Mouse (Mus musculus): ENCODE results near the gene Pfkfb4. TPM values are rescaled to one million over a fixed set of nuclear protein-coding genes. Genes with fewer than 3 reads are reported as not detected.

Pfkfb4 gene
- polyA plus RNA-seq, 1 experiment, result 49.4 TPM

- Histone ChIP-seq H3K4me1 (ENCODE audit: control insufficient read depth, insufficient read depth, low read length) (no peaks in the 10 kb centered on the region), H3K4me3 (replicated peaks; ENCODE audit: extremely low read depth, low read depth, low read length) (no peak overlapping the region)
- 58% methylated on average over 10 of the region's 10 CpGs for WGBS
- DNase-seq, result no peak
- no peak for TF ChIP-seq CTCF (IDR thresholded peaks at IDR 0.05; ENCODE audit: insufficient read depth, low read length)
- no peak for TF ChIP-seq POLR2A (IDR thresholded peaks at IDR 0.05; ENCODE audit: borderline replicate concordance, extremely low read depth, low read depth, low read length)
Observed at GRCm38 (mm10) chr9:109008994-109009635, 17.5 kb downstream of the Pfkfb4 start.

GRCm38 (mm10) chr9:109009636-109010315, 18.2 kb downstream of the Pfkfb4 start:
- WGBS, result 42% methylated on average over 17 of the region's 17 CpGs
- Histone ChIP-seq H3K4me3 (replicated peaks; ENCODE audit: extremely low read depth, low read depth, low read length) (no peak overlapping the region), H3K4me1 (ENCODE audit: control insufficient read depth, insufficient read depth, low read length) (no peaks in the 10 kb centered on the region)
- no peak for DNase-seq
- TF ChIP-seq POLR2A (IDR thresholded peaks at IDR 0.05; ENCODE audit: borderline replicate concordance, extremely low read depth, low read depth, low read length), result no peak
- TF ChIP-seq CTCF (IDR thresholded peaks at IDR 0.05; ENCODE audit: insufficient read depth, low read length), result no peak

GRCm38 (mm10) chr9:109010316-109010690, 18.7 kb downstream of the Pfkfb4 start:
- DNase-seq, result no peak
- 84% methylated on average over 14 of the region's 14 CpGs for WGBS
- no peak overlapping the region for H3K4me3 ChIP-seq (replicated peaks; ENCODE audit: extremely low read depth, low read depth, low read length)
- no peaks in the 10 kb centered on the region for H3K4me1 ChIP-seq (ENCODE audit: control insufficient read depth, insufficient read depth, low read length)
- TF ChIP-seq POLR2A (IDR thresholded peaks at IDR 0.05; ENCODE audit: borderline replicate concordance, extremely low read depth, low read depth, low read length) (no peak), CTCF (IDR thresholded peaks at IDR 0.05; ENCODE audit: insufficient read depth, low read length) (no peak)

- 53% methylated on average over 8 of the region's 8 CpGs for WGBS
- Histone ChIP-seq H3K4me3 (replicated peaks; ENCODE audit: extremely low read depth, low read depth, low read length) (no peak overlapping the region), H3K4me1 (ENCODE audit: control insufficient read depth, insufficient read depth, low read length) (no peaks in the 10 kb centered on the region)
- TF ChIP-seq POLR2A (IDR thresholded peaks at IDR 0.05; ENCODE audit: borderline replicate concordance, extremely low read depth, low read depth, low read length) (no peak), CTCF (IDR thresholded peaks at IDR 0.05; ENCODE audit: insufficient read depth, low read length) (no peak)
- DNase-seq, result no peak
Observed at GRCm38 (mm10) chr9:109015397-109015796, 23.8 kb downstream of the Pfkfb4 start.

- no peak for DNase-seq
- 44% methylated on average over 11 of the region's 11 CpGs for WGBS
- H3K4me1 ChIP-seq (ENCODE audit: control insufficient read depth, insufficient read depth, low read length), result no peaks in the 10 kb centered on the region
- H3K4me3 ChIP-seq (replicated peaks; ENCODE audit: extremely low read depth, low read depth, low read length), result peak overlapping the region; percentile 36
- no peak for TF ChIP-seq POLR2A (IDR thresholded peaks at IDR 0.05; ENCODE audit: borderline replicate concordance, extremely low read depth, low read depth, low read length)
- TF ChIP-seq CTCF (IDR thresholded peaks at IDR 0.05; ENCODE audit: insufficient read depth, low read length), result no peak
Observed at GRCm38 (mm10) chr9:109016973-109017604, 25.5 kb downstream of the Pfkfb4 start.

- Histone ChIP-seq H3K4me3 (replicated peaks; ENCODE audit: extremely low read depth, low read depth, low read length) (no peak overlapping the region), H3K4me1 (ENCODE audit: control insufficient read depth, insufficient read depth, low read length) (no peaks in the 10 kb centered on the region)
- TF ChIP-seq CTCF (IDR thresholded peaks at IDR 0.05; ENCODE audit: insufficient read depth, low read length) (no peak), POLR2A (IDR thresholded peaks at IDR 0.05; ENCODE audit: borderline replicate concordance, extremely low read depth, low read depth, low read length) (no peak)
- no peak for DNase-seq
- 58% methylated on average over 4 of the region's 4 CpGs for WGBS
Observed at GRCm38 (mm10) chr9:109021428-109021827, 29.9 kb downstream of the Pfkfb4 start.

- Histone ChIP-seq H3K4me1 (ENCODE audit: control insufficient read depth, insufficient read depth, low read length) (no peaks in the 10 kb centered on the region; the same call in 1 of the 2 replicates), H3K4me3 (replicated peaks; ENCODE audit: extremely low read depth, low read depth, low read length) (no peak overlapping the region)
- no peak for TF ChIP-seq POLR2A (IDR thresholded peaks at IDR 0.05; ENCODE audit: borderline replicate concordance, extremely low read depth, low read depth, low read length)
- TF ChIP-seq CTCF (IDR thresholded peaks at IDR 0.05; ENCODE audit: insufficient read depth, low read length), result no peak
- WGBS, result 64% methylated on average over 17 of the region's 17 CpGs
- DNase-seq, result no peak
Observed at GRCm38 (mm10) chr9:109022866-109023685, 31.5 kb downstream of the Pfkfb4 start.

- Histone ChIP-seq H3K4me3 (replicated peaks; ENCODE audit: extremely low read depth, low read depth, low read length) (no peak overlapping the region), H3K4me1 (ENCODE audit: control insufficient read depth, insufficient read depth, low read length) (no peaks in the 10 kb centered on the region; the same call in 1 of the 2 replicates)
- WGBS, result 49% methylated on average over 8 of the region's 8 CpGs
- no peak for TF ChIP-seq POLR2A (IDR thresholded peaks at IDR 0.05; ENCODE audit: borderline replicate concordance, extremely low read depth, low read depth, low read length)
- no peak for DNase-seq
Observed at GRCm38 (mm10) chr9:109027521-109027920, 35.9 kb downstream of the Pfkfb4 start.

GRCm38 (mm10) chr9:109028421-109028820, 36.8 kb downstream of the Pfkfb4 start:
- TF ChIP-seq CTCF (IDR thresholded peaks at IDR 0.05; ENCODE audit: insufficient read depth, low read length) (no peak), POLR2A (IDR thresholded peaks at IDR 0.05; ENCODE audit: borderline replicate concordance, extremely low read depth, low read depth, low read length) (no peak)
- 95% methylated on average over 3 of the region's 3 CpGs for WGBS
- no peaks in the 10 kb centered on the region; the same call in 1 of the 2 replicates for H3K4me1 ChIP-seq (ENCODE audit: control insufficient read depth, insufficient read depth, low read length)
- H3K4me3 ChIP-seq (replicated peaks; ENCODE audit: extremely low read depth, low read depth, low read length), result no peak overlapping the region
- no peak for DNase-seq

All from lung, adult 2 months (tissue).